Mouse (Mus musculus): ENCODE data around the gene Nfatc2ip. TPM values are rescaled to one million over a fixed set of nuclear protein-coding genes. Genes with fewer than 3 reads are reported as not detected.

The Nfatc2ip gene
- polyA plus RNA-seq, 1 experiment from 2014 or later, result 1.0 TPM

DNA sequence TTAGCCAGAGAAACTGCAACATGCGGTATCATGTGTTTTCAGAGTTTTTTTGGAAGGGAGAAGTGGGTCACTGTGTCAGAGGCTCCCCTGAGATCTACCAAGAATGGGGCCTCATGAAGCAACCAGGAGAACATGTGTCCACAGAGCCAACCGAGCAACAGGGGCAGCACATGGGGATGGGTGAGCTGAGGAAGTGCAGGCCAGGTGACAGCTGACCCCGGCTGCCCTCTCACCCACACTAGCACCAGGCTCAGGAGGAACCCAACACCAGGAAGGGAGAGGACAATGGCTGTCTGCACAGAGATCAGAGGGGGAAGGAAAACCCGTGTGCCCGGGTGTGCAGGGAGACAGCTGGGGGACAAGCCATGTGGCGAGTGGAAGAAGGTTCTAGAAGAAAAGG, 22.0 kb downstream of the Nfatc2ip start:
- Histone ChIP-seq H3K9ac (no peak overlapping the region), H3K27ac (replicated peaks) (no peak overlapping the region), H3K36me3 (peaks cover 60% of the 10 kb centered on the region), H3K4me1 (peaks cover 26% of the 10 kb centered on the region), H3K9me3 (no peaks in the 10 kb centered on the region), H3K4me3 (no peak overlapping the region), H3K4me2 (no peak overlapping the region), H3K27me3 (replicated peaks) (peaks cover 4% of the 10 kb centered on the region; the same call in 1 of the 2 replicates)
- no peak for ATAC-seq (ENCODE audit: extremely low read depth, insufficient number of reproducible peaks, low FRiP score, low TSS enrichment)
- WGBS, result 65% methylated on average over 6 of the region's 6 CpGs

DNA sequence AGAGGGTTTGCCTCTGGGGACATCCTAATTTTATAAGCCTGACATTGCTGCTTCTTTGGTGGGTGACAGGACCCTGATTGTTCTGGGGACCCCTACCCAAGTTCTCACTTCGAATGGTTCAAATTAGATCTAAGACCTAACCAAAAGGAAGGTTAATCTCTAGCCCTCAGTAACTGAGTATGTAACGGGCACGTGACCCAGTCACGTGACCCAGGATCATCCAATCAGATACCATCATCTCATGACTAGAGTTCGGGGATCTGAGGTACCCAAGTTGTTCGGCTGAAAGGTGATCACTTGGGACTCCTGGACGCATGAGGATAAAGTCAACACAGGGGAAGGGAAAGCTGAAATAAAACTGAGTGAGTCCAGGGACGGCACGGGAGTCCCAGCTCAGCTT, 23.5 kb downstream of the Nfatc2ip start:
- Histone ChIP-seq H3K36me3 (peaks cover 62% of the 10 kb centered on the region), H3K27me3 (replicated peaks) (no peaks in the 10 kb centered on the region), H3K9ac (no peak overlapping the region), H3K4me2 (no peak overlapping the region), H3K4me3 (no peak overlapping the region), H3K9me3 (no peaks in the 10 kb centered on the region), H3K27ac (replicated peaks) (no peak overlapping the region), H3K4me1 (peaks cover 25% of the 10 kb centered on the region)
- ATAC-seq (ENCODE audit: extremely low read depth, insufficient number of reproducible peaks, low FRiP score, low TSS enrichment), result no peak
- WGBS, result 81% methylated on average over 9 of the region's 9 CpGs

DNA sequence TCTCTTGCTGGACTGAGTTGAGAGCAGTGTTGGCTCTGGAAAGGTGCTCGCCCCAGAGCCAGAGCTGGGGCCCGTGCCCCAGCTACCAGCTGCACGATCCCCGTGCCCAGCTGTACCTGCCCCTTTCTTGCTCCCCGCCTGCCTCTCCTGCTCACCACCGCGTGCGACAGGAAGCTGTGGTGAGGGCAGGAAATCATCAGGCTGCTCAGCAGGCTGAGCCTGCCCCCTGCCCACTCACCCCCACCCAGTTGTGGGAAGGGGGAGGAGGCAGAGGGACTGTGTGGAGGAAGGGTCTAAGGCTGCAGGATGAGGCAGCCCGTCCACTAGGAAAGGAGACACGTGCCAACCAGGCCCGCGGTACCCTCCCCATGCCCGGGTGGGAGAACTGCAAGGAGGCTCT, 27.1 kb downstream of the Nfatc2ip start, which contains the start of gene Lat:
TSS of gene Lat (minus strand) at position 178 of the 400 bp plus-strand sequence.
- H3K4me3 ChIP-seq, result peak within 1 kb of the TSS; percentile 13; the same call in 1 of the 2 replicates

DNA sequence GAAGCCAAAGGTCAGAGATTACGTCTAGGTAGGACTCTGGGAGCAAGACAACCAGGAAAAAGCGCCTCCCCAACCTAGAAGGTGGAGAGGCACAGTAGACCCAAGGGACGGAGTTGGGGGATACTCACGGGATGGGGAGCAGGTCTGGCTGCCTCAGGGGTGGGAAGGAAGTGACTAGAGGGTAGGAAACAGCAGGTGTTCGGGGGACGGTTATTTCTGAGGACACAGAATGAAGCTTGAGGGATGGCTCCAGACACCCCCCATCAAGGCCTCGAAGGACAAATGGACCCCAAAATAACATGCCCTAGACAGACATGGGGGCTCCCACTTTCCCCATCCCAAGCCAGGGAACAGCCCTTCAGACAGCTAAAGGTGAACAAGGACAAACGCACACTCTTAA, 28.2 kb downstream of the Nfatc2ip start:
- WGBS, result 75% methylated on average over 8 of the region's 8 CpGs
- Histone ChIP-seq H3K9ac (no peak overlapping the region), H3K27ac (replicated peaks) (no peak overlapping the region), H3K4me3 (no peak overlapping the region), H3K9me3 (no peaks in the 10 kb centered on the region), H3K36me3 (peaks cover 43% of the 10 kb centered on the region), H3K27me3 (replicated peaks) (no peaks in the 10 kb centered on the region), H3K4me1 (0 out of 2 replicates have a peak, but pooled peaks cover 8% of the 10 kb centered on the region), H3K4me2 (no peak overlapping the region)
- ATAC-seq (ENCODE audit: extremely low read depth, insufficient number of reproducible peaks, low FRiP score, low TSS enrichment), result no peak

More for the DNA sequence above, 27.1 kb downstream of the Nfatc2ip start, which contains the start of gene Lat:
- Histone ChIP-seq H3K27ac (replicated peaks) (no peak within 1 kb of the TSS), H3K4me1 (0 out of 2 replicates have a peak, but pooled peaks cover 8% of the 10 kb centered on the region), H3K36me3 (peaks cover 51% of the 10 kb centered on the region), H3K9ac (0 out of 2 replicates have a peak within 1 kb of the TSS, but pooled peaks have one; percentile 24), H3K9me3 (no peaks in the 10 kb centered on the region), H3K27me3 (replicated peaks) (no peaks in the 10 kb centered on the region), H3K4me2 (peak within 1 kb of the TSS; percentile 36)
- WGBS, result 53% methylated on average over 13 of the region's 13 CpGs
- ATAC-seq (ENCODE audit: extremely low read depth, insufficient number of reproducible peaks, low FRiP score, low TSS enrichment), result no peak

DNA sequence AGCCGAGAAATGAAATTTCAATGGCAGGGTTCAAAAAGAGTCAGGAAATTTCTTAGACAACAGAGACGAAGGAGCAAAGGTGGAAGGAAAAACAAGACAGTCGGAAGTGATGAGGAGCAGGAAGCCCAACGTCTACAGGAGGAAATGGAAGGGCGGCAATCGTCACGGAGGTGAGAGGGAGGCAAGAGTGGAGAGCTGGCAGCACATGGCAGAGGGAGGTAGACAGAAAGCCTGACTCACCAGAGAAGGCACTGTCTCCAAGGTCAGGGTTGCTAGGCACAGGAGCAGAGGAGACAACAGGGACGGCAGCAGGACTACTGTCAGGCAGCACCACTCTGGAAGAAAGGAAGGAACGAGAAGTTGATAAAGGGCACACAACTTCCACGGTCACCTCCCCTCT, 28.9 kb downstream of the Nfatc2ip start:
- WGBS, result 72% methylated on average over 10 of the region's 10 CpGs
- 0 out of 2 replicates have a peak, but pooled peaks cover 8% of the 10 kb centered on the region for H3K4me1 ChIP-seq

DNA sequence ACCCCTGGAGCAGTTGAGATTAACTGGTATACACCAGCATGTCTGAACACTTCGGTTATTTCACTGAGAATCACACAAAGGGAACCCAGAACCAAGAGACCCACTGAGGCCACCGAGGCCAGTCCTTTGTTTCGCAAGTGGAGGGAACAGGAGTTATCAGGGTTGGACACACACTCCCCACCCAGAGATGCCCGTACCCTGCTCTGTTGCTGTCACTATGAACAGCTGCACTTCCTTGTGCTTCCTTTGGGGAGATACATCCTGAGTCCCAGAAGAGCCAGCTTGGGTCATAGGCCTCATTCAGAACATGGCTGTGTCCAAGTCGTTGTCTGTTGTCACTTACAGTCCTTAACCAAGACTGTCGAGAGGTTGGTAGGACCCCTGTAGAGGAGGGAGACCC, 33.5 kb downstream of the Nfatc2ip start:
- Histone ChIP-seq H3K4me2 (no peak overlapping the region), H3K36me3 (peaks cover 5% of the 10 kb centered on the region), H3K9me3 (no peaks in the 10 kb centered on the region), H3K27me3 (replicated peaks) (no peaks in the 10 kb centered on the region), H3K9ac (no peak overlapping the region), H3K4me1 (no peaks in the 10 kb centered on the region), H3K27ac (replicated peaks) (no peak overlapping the region), H3K4me3 (no peak overlapping the region)
- ATAC-seq (ENCODE audit: extremely low read depth, insufficient number of reproducible peaks, low FRiP score, low TSS enrichment), result no peak
- 68% methylated on average over 6 of the region's 6 CpGs for WGBS

More for the DNA sequence above, 28.9 kb downstream of the Nfatc2ip start:
- Histone ChIP-seq H3K27me3 (replicated peaks) (no peaks in the 10 kb centered on the region), H3K4me3 (no peak overlapping the region), H3K9ac (no peak overlapping the region), H3K9me3 (no peaks in the 10 kb centered on the region), H3K4me2 (no peak overlapping the region), H3K27ac (replicated peaks) (no peak overlapping the region), H3K36me3 (peaks cover 38% of the 10 kb centered on the region)
- ATAC-seq (ENCODE audit: extremely low read depth, insufficient number of reproducible peaks, low FRiP score, low TSS enrichment), result no peak

DNA sequence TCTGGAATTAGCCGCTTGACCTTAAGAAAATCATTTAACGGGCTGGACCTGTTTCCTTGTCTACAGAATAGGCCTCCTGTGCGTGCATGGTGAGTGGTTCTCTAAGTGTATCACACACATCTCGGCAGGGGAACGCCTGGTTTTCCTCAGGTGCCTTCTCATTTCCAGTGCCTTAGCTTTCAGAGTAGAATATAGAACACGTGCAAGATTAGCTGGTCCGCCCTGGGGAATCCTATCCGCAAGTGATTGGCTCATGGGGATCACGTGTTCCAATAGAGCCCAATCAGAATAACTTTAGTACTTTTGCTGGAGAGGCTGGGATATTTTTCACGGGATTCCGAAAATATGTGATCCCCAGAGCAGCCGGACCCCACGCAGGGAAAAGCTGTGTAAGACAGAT, 37.5 kb downstream of the Nfatc2ip start:
- H3K9ac ChIP-seq, result no peak overlapping the region
- peaks cover 5% of the 10 kb centered on the region; the same call in 1 of the 2 replicates for H3K36me3 ChIP-seq
- no peak for ATAC-seq (ENCODE audit: extremely low read depth, insufficient number of reproducible peaks, low FRiP score, low TSS enrichment)
- 56% methylated on average over 13 of the region's 13 CpGs for WGBS
- H3K4me2 ChIP-seq, result peak overlapping the region; percentile 42
- H3K9me3 ChIP-seq, result no peaks in the 10 kb centered on the region
- H3K4me1 ChIP-seq, result peaks cover 23% of the 10 kb centered on the region
- no peak overlapping the region for H3K27ac ChIP-seq (replicated peaks)
- no peak overlapping the region for H3K4me3 ChIP-seq
- H3K27me3 ChIP-seq (replicated peaks), result no peaks in the 10 kb centered on the region

DNA sequence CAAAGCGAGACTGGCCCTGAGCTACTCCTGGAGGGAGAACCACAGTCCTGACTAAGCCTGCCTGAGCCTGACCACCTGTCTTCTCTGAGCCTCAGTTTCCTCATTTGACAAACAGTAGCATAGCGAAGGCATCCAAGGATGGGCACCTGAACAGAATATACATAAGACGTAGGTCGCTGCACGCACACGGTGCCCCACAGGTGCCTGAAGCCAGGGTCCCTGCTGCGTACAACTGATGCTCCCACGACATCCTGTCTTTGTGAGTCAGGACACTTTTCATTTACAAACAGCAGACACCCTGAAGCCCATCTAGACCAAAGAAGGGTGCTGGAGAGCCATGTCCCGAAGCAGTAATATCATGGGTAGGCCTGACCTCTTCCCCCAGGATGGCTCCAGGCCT, 38.1 kb downstream of the Nfatc2ip start:
- Histone ChIP-seq H3K27ac (replicated peaks) (no peak overlapping the region), H3K36me3 (peaks cover 3% of the 10 kb centered on the region; the same call in 1 of the 2 replicates), H3K4me3 (no peak overlapping the region), H3K4me1 (peaks cover 23% of the 10 kb centered on the region), H3K4me2 (no peak overlapping the region), H3K9ac (no peak overlapping the region), H3K27me3 (replicated peaks) (no peaks in the 10 kb centered on the region), H3K9me3 (no peaks in the 10 kb centered on the region)
- WGBS, result 84% methylated on average over 9 of the region's 9 CpGs
- no peak for ATAC-seq (ENCODE audit: extremely low read depth, insufficient number of reproducible peaks, low FRiP score, low TSS enrichment)

DNA sequence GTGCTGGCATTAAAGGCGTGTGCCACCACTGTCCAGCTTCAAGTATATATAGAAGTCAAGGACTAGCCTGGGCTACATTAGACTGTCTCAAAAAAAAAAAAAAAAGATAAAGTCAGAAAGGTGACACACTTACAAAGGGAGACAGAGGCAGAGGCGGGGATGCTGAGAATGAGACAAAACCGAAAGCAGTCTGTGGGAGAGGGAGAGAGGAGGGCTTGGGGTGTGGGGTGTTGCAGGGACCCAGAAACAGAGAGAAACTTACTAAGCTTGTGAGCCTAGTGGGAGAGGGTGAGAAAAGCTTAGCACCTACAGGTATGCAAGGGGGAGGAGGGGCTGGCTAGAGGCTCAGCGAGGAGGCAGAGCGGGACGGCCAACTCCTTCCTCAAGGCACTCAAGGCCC, 38.7 kb downstream of the Nfatc2ip start:
- H3K27me3 ChIP-seq (replicated peaks), result no peaks in the 10 kb centered on the region
- WGBS, result 82% methylated on average over 6 of the region's 6 CpGs
- no peak overlapping the region for H3K4me2 ChIP-seq
- H3K4me3 ChIP-seq, result no peak overlapping the region
- H3K4me1 ChIP-seq, result peaks cover 23% of the 10 kb centered on the region
- H3K36me3 ChIP-seq, result peaks cover 2% of the 10 kb centered on the region; the same call in 1 of the 2 replicates
- no peak overlapping the region for H3K9ac ChIP-seq
- H3K9me3 ChIP-seq, result no peaks in the 10 kb centered on the region
- no peak overlapping the region for H3K27ac ChIP-seq (replicated peaks)
- ATAC-seq (ENCODE audit: extremely low read depth, insufficient number of reproducible peaks, low FRiP score, low TSS enrichment), result no peak

DNA sequence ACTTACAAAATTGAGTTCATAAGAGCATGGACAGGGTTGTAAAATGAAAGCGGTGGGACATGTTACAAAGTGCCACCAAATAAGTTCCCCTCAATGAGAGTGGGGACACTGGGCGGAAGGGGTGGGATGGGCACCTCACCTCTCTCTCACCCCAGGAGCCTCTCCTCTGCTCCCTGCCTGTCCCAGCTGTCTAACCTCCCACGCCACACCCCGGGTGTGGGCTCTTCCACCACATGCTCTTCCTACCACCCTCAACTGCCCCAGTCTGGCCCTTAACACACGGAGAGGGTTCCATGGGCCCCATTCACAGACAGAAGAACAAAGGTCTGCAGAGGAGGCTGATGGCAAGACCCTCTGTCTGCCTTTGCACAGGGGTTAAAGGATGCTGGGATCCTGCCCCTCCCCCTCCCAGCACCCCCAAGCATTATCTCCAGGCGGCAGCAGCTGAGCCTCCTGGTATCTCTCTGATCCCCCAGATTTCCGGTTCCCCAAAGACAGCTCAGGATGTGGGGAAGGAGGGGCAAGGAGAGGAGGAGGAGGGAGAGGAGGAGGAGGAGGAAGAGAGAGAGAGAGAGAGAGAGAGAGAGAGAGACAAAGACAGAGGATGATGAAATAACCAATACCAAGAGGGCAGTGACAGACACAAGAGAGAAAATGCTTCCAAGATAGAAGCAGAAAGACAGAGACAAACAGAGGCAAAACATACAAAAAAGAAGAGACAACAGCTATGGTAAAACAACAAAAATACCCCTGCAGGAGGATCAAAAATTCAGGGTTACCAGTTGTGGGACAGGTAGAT, 39.5 kb downstream of the Nfatc2ip start:
- no peak for ATAC-seq (ENCODE audit: extremely low read depth, insufficient number of reproducible peaks, low FRiP score, low TSS enrichment)
- Histone ChIP-seq H3K27ac (replicated peaks) (no peak overlapping the region), H3K9me3 (no peaks in the 10 kb centered on the region), H3K36me3 (no peaks in the 10 kb centered on the region), H3K4me3 (no peak overlapping the region), H3K9ac (no peak overlapping the region), H3K4me2 (no peak overlapping the region), H3K27me3 (replicated peaks) (no peaks in the 10 kb centered on the region), H3K4me1 (peaks cover 23% of the 10 kb centered on the region)
- WGBS, result 39% methylated on average over 7 of the region's 7 CpGs

DNA sequence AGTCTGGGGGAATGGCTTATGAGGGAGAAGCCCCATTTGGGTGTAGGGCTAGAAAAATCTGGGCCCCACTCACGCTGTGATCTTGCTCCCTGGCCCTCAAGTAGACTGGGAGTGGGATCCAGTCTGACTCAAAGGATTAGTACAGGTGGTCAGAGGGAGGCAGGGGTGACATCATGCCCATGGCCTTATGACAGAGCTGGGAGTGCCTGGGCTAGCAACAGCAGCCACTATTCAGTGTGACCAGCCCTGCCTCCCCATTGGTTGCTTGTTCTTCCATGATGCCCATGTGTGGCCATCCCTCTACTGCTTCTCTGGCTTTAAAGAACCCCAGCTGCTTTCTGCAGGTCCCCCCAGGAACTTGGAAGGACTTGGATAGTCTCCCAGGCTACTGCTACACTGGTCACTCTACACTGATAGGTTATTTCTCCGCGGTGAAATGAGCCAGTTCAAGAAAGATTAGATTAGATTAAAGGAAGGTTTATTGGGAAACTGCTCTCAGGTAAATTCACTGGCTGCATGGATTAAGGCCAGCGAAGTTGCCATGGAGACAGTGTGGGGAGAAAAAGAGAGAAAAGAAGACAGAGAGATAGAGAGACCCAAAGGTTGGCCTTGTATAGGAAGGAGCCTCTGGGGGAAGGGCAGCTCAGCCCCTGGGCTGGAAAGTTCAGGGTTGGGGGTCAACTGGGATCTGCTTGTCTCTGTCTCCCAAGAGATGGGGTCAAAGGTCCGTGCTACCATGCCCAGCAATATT, 40.5 kb downstream of the Nfatc2ip start:
- no peak for ATAC-seq (ENCODE audit: extremely low read depth, insufficient number of reproducible peaks, low FRiP score, low TSS enrichment)
- no peaks in the 10 kb centered on the region for H3K36me3 ChIP-seq
- no peak overlapping the region for H3K4me2 ChIP-seq
- no peak overlapping the region for H3K9ac ChIP-seq
- WGBS, result 38% methylated on average over 5 of the region's 5 CpGs
- H3K4me1 ChIP-seq, result peaks cover 23% of the 10 kb centered on the region
- H3K27me3 ChIP-seq (replicated peaks), result peaks cover under 1% of the 10 kb centered on the region; the same call in 1 of the 2 replicates
- no peak overlapping the region for H3K4me3 ChIP-seq
- H3K27ac ChIP-seq (replicated peaks), result no peak overlapping the region
- H3K9me3 ChIP-seq, result no peaks in the 10 kb centered on the region

Measured in heart, embryonic 13.5 days (tissue).